Mouse (Mus musculus): ENCODE measurements around the gene Dst.

DNA sequence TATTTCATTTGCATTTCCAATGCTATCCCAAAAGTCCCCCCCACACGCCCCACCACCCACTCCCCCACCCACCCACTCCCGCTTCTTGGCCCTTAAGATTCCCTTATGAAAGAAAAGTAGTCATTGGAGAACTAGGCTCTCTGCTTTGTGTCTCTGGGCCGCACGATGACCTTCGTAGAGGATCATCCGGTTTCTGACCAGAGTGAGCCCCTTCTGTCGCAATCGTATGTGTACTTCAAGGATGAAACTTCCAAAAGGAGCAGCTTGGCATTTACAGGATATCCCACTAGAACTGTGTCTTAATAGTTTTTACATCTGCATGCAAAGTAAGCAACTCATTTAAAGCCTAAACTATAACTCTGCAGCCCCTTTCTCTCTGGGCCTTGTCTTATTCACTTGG is 380.2 kb downstream of the Dst start:
- no peak for TF ChIP-seq POLR2A (IDR thresholded peaks at IDR 0.05; ENCODE audit: borderline replicate concordance, control insufficient read depth, low read depth, low read length)
- TF ChIP-seq CTCF (IDR thresholded peaks at IDR 0.05; ENCODE audit: control insufficient read depth, insufficient read depth, low read length) = no peak
